Mouse (Mus musculus): ENCODE results near the gene Ppm1a. TPM values are rescaled to one million over a fixed set of nuclear protein-coding genes. Genes with fewer than 3 reads are reported as not detected.

Ppm1a gene
- polyA plus RNA-seq, 1 experiment = 153 TPM

DNA sequence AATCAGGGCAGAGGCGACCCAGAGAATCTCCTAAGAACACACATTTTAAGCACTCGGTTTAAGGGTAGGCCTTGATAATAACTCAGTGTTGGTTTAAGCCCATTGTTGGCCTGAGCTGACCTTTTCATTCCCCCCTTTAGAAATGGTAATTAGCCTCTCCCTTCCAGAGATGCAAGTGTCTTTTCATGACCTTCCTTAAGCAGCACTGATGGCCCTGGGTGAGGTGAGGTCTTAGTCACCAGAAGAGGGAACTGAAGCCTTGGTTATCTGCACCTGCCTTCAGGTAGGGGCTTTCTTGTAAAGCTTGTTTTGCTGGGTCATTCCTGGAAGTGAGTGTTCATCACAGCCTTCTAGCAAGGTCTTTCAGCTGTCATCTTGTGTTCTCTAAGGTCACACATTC lies 23.1 kb upstream of the Ppm1a start:
- Histone ChIP-seq H3K27ac (ENCODE audit: insufficient read depth, low read length) (no peak overlapping the region), H3K4me3 (ENCODE audit: insufficient read depth, low read length) (no peak overlapping the region), H3K4me1 (ENCODE audit: control insufficient read depth, insufficient read depth, low read length) (no peaks in the 10 kb centered on the region)
- TF ChIP-seq POLR2A (IDR thresholded peaks at IDR 0.05; ENCODE audit: low read depth, low read length) (no peak), CTCF (IDR thresholded peaks at IDR 0.05; ENCODE audit: borderline replicate concordance, insufficient read depth, low read length) (no peak)

DNA sequence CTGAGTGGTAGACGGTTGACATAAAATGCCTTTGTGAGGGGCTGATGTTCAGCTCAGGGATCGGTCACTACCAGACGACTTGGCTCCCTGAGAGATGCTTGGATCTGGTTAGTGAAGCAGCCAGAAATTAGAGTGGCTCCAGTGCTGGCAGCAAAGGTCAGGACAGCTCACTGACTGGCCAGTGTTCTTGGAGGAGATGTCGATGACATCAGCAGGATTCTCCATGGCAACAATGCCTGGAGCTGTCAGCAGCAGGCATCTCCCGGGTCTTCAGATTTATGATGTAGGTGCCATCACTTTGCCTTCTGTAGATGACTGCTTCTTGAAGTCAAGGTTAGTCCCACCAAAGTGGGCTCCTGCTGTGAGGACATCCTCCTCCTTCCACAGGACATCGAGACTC lies 16.1 kb upstream of the Ppm1a start:
- Histone ChIP-seq H3K4me1 (ENCODE audit: control insufficient read depth, insufficient read depth, low read length) (no peaks in the 10 kb centered on the region), H3K4me3 (ENCODE audit: insufficient read depth, low read length) (no peak overlapping the region), H3K27ac (ENCODE audit: insufficient read depth, low read length) (no peak overlapping the region)
- no peak for TF ChIP-seq POLR2A (IDR thresholded peaks at IDR 0.05; ENCODE audit: low read depth, low read length)
- no peak for TF ChIP-seq CTCF (IDR thresholded peaks at IDR 0.05; ENCODE audit: borderline replicate concordance, insufficient read depth, low read length)

DNA sequence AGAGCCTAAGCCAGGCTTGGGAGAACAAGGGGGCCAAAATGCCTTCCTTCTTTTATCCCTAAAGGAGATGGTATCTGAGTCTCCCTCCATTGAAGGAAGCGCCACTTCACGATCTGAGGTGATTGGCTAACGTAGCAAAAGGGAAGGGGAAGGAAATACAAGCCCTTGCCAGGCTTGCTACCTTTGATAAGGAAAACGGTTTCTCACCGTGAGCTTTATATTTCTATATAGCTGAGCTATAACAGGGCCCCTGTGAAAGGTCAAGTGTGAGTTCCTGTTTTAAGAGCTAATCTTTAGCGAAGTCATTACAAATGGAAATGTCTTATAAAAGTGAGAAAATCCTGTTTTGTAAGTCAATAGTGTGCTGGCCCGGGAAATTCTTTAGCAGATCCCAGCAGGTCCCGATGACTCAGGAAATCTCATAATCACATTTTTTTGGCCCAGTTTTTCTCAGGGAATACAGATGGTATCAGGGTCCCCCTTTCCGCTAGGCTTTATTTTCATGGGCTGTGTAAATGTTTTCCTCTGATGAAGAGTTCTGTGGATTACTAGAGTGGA lies 12.4 kb upstream of the Ppm1a start:
- H3K4me1 ChIP-seq (ENCODE audit: control insufficient read depth, insufficient read depth, low read length) = peaks cover 7% of the 10 kb centered on the region; the same call in 1 of the 2 replicates
- H3K27ac ChIP-seq (ENCODE audit: insufficient read depth, low read length) = no peak overlapping the region
- no peak overlapping the region for H3K4me3 ChIP-seq (ENCODE audit: insufficient read depth, low read length)
- TF ChIP-seq POLR2A (IDR thresholded peaks at IDR 0.05; ENCODE audit: low read depth, low read length) (no peak), CTCF (IDR thresholded peaks at IDR 0.05; ENCODE audit: borderline replicate concordance, insufficient read depth, low read length) (no peak)

DNA sequence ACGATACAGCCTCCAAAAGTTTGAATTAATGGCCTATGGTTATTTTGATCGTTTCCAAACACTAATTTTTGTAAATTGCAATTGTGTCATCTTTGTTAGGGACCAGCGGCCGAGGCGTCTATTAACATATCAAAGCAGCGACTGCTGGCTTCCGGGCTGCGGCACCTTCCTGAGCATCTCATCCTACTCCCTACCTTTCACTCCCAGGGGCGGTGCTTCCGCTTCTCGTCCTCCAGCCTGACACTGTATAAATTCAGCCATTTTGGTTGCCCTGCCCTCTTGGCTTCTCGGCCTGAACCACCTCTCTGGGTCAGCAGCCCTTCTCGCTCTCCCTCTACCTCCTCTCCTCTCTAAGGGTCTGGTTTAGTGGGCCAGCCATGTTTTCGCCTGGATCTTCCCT lies 11.8 kb upstream of the Ppm1a start:
- Histone ChIP-seq H3K27ac (ENCODE audit: insufficient read depth, low read length) (no peak overlapping the region), H3K4me1 (ENCODE audit: control insufficient read depth, insufficient read depth, low read length) (peaks cover 7% of the 10 kb centered on the region; the same call in 1 of the 2 replicates), H3K4me3 (ENCODE audit: insufficient read depth, low read length) (no peak overlapping the region)
- TF ChIP-seq CTCF (IDR thresholded peaks at IDR 0.05; ENCODE audit: borderline replicate concordance, insufficient read depth, low read length) = no peak
- no peak for TF ChIP-seq POLR2A (IDR thresholded peaks at IDR 0.05; ENCODE audit: low read depth, low read length)

DNA sequence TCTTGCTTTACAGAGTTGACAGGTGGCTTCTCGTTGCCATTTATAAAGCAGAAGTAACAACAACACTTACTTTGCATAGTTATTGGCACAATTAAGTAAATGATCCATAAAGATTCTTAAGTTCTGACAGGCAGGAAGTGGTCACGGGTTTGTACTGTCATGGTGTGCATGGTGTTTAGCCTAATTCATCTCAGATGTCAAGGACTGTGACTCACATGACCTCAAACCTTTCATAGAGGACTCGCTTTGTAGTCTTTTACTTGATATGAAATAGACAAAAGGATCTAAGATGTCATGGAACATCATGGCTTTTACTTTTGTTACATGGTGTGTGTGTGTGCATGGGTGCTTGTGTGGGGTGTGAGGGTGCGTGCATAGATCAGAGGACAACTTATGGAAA lies 8.9 kb upstream of the Ppm1a start:
- H3K4me3 ChIP-seq (ENCODE audit: insufficient read depth, low read length) = no peak overlapping the region
- H3K27ac ChIP-seq (ENCODE audit: insufficient read depth, low read length) = peak overlapping the region; percentile 33
- TF ChIP-seq POLR2A (IDR thresholded peaks at IDR 0.05; ENCODE audit: low read depth, low read length) (no peak), CTCF (IDR thresholded peaks at IDR 0.05; ENCODE audit: borderline replicate concordance, insufficient read depth, low read length) (no peak)
- peaks cover 7% of the 10 kb centered on the region; the same call in 1 of the 2 replicates for H3K4me1 ChIP-seq (ENCODE audit: control insufficient read depth, insufficient read depth, low read length)

DNA sequence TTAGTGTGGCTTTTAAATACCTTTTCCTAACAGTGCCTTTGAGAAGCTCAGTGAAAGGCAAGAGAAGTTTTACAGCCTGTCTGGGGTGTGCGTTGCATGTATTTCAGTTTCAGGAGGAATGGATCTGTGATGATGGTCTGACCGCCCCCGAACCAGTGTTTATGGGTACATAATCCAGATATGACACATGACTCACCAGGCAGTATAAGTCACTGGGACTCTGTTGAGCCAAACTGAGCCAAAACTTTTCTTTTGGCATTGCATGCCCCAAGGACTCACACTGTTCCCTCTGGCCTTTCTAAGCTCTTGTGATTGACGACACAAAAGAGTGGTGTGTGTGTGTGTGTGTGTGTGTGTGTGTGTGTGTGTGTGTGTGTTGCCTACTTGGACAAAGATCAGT lies 8.4 kb upstream of the Ppm1a start:
- H3K4me3 ChIP-seq (ENCODE audit: insufficient read depth, low read length) = no peak overlapping the region
- TF ChIP-seq POLR2A (IDR thresholded peaks at IDR 0.05; ENCODE audit: low read depth, low read length) = no peak

DNA sequence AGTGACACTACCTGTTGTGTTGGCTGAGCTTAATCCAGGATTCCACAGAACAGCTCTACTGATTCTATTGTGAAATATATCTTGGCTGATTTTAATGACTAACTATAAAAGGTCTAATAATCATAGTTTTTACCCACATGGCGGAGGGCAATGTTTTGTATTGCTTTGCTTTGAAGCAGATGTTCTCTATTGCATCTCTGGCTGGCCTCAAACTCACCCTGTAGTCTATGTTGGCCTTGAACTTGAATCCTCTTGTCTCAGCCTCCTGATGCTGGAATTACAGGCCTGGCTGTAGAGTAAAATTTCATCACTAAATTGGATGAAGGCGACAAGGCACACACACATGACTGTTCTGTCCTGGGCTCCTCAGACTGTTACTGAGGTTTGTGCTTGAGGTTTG lies 7.8 kb upstream of the Ppm1a start:
- Histone ChIP-seq H3K4me3 (ENCODE audit: insufficient read depth, low read length) (no peak overlapping the region), H3K4me1 (ENCODE audit: control insufficient read depth, insufficient read depth, low read length) (peaks cover 7% of the 10 kb centered on the region; the same call in 1 of the 2 replicates), H3K27ac (ENCODE audit: insufficient read depth, low read length) (peak overlapping the region; percentile 70)
- no peak for TF ChIP-seq POLR2A (IDR thresholded peaks at IDR 0.05; ENCODE audit: low read depth, low read length)
- TF ChIP-seq CTCF (IDR thresholded peaks at IDR 0.05; ENCODE audit: borderline replicate concordance, insufficient read depth, low read length) = no peak

More for the DNA sequence above, 8.4 kb upstream of the Ppm1a start:
- H3K27ac ChIP-seq (ENCODE audit: insufficient read depth, low read length) = peak overlapping the region; percentile 33
- H3K4me1 ChIP-seq (ENCODE audit: control insufficient read depth, insufficient read depth, low read length) = peaks cover 7% of the 10 kb centered on the region; the same call in 1 of the 2 replicates

DNA sequence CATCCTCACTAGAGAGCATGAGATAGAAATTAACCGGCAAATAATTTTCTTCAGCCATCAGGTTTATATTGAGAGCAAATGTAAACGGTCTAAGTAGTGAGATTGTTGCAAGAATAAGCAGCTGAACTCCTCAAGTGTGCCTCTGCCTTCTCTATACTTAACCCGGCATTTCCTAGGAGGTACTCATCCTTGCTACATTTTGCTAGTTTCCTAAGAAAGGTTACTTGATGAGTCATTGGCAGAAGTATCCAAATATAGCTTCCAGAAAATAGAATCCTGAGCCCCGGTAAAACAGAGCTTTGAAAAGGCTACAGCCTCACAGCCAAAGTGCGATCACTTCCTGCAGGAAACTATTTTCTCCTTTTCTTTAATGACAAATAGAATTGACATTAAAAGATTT lies 7.2 kb upstream of the Ppm1a start:
- no peak for TF ChIP-seq CTCF (IDR thresholded peaks at IDR 0.05; ENCODE audit: borderline replicate concordance, insufficient read depth, low read length)
- TF ChIP-seq POLR2A (IDR thresholded peaks at IDR 0.05; ENCODE audit: low read depth, low read length) = no peak

DNA sequence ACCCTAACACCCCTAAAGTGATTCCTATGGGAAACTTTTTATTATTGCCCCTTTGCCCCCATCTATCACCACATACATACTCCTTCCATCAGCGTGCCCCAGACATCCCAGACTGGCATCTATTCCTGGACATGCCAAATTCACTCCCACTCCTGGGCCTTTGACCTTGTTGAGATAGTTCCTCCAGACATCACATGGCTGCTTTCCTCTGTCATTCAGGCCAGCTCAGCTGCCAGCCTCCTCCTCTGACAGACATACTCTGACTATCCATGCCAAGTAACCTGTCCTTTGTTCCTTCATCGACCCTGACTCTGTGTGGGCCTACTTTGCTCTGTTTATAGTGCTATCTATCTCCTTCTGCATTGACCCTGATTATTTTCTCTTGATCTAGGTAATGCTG lies 6.6 kb upstream of the Ppm1a start:
- H3K4me3 ChIP-seq (ENCODE audit: insufficient read depth, low read length) = no peak overlapping the region
- peaks cover 7% of the 10 kb centered on the region; the same call in 1 of the 2 replicates for H3K4me1 ChIP-seq (ENCODE audit: control insufficient read depth, insufficient read depth, low read length)
- TF ChIP-seq CTCF (IDR thresholded peaks at IDR 0.05; ENCODE audit: borderline replicate concordance, insufficient read depth, low read length) = no peak
- H3K27ac ChIP-seq (ENCODE audit: insufficient read depth, low read length) = no peak overlapping the region; the same call in 1 of the 2 replicates

More for the DNA sequence above, 7.2 kb upstream of the Ppm1a start:
- Histone ChIP-seq H3K4me3 (ENCODE audit: insufficient read depth, low read length) (no peak overlapping the region), H3K27ac (ENCODE audit: insufficient read depth, low read length) (peak overlapping the region; percentile 70), H3K4me1 (ENCODE audit: control insufficient read depth, insufficient read depth, low read length) (peaks cover 7% of the 10 kb centered on the region; the same call in 1 of the 2 replicates)

DNA sequence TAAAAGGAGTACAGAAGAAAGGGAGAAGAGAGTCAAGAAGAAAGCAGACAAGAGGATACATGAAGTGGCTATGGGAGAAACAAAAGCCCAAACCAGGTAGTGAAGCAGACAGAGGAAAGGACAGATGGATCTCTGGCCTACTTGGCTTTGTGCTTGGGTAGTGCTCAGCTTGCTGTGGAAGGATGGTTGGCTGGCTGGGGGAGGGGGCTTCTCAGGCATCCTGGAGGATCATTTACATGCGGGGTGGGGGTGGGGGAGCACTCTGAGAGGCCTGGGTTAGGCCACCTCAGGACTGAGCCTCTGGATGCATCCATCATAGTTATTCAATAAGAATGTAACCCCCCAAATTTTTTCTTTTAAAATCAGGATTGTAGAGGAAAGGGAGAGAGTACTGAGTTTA lies 341 bp downstream of the Ppm1a start:
- no peak overlapping the region for H3K27ac ChIP-seq (ENCODE audit: insufficient read depth, low read length)
- TF ChIP-seq POLR2A (IDR thresholded peaks at IDR 0.05; ENCODE audit: low read depth, low read length) (no peak), CTCF (IDR thresholded peaks at IDR 0.05; ENCODE audit: borderline replicate concordance, insufficient read depth, low read length) (no peak)
- H3K4me3 ChIP-seq (ENCODE audit: insufficient read depth, low read length) = no peak overlapping the region
- H3K4me1 ChIP-seq (ENCODE audit: control insufficient read depth, insufficient read depth, low read length) = no peaks in the 10 kb centered on the region

Measured in embryonic fibroblast, embryonic 13.5 days (primary cell).